Mouse (Mus musculus): ENCODE measurements around the gene C2cd4c. TPM values are rescaled to one million over a fixed set of nuclear protein-coding genes. Genes with fewer than 3 reads are reported as not detected.
A peak's percentile ranks its signal among the peaks of the same experiment; 100 is the strongest.

C2cd4c gene
- polyA plus RNA-seq, 1 experiment from 2014 or later: 0.08 TPM

- no peaks in the 10 kb centered on the region for H3K36me3 ChIP-seq (ENCODE audit: control insufficient read depth, insufficient read depth, low read length)
- DNase-seq (ENCODE audit: low spot score) (no peak), ATAC-seq (ENCODE audit: insufficient read depth, low FRiP score, low TSS enrichment) (no peak)
- no peak overlapping the region for H3K4me2 ChIP-seq (ENCODE audit: low read depth)
- H3K9ac ChIP-seq (ENCODE audit: low read length): no peak overlapping the region
- H3K4me1 ChIP-seq (ENCODE audit: control insufficient read depth, insufficient read depth, low read length): no peaks in the 10 kb centered on the region
- no peak overlapping the region for H3K4me3 ChIP-seq (ENCODE audit: low read depth, low read length)
- no peaks in the 10 kb centered on the region for H3K27me3 ChIP-seq (ENCODE audit: control insufficient read depth, insufficient read depth, low read length)
- H3K27ac ChIP-seq (ENCODE audit: low read depth, low read length): no peak overlapping the region
- no peaks in the 10 kb centered on the region for H3K9me3 ChIP-seq (ENCODE audit: control insufficient read depth, low read length)
- 70% methylated on average over 12 of the region's 12 CpGs for WGBS
Observed at GRCm38 (mm10) chr10:79623950-79624349, 10.1 kb upstream of the C2cd4c start.

- Histone ChIP-seq H3K9me3 (ENCODE audit: control insufficient read depth, low read length) (no peaks in the 10 kb centered on the region), H3K27me3 (ENCODE audit: control insufficient read depth, insufficient read depth, low read length) (peaks cover 24% of the 10 kb centered on the region), H3K36me3 (ENCODE audit: control insufficient read depth, insufficient read depth, low read length) (no peaks in the 10 kb centered on the region), H3K9ac (ENCODE audit: low read length) (no peak overlapping the region), H3K4me1 (ENCODE audit: control insufficient read depth, insufficient read depth, low read length) (peaks cover 19% of the 10 kb centered on the region), H3K27ac (ENCODE audit: low read depth, low read length) (no peak overlapping the region), H3K4me2 (ENCODE audit: low read depth) (no peak overlapping the region), H3K4me3 (ENCODE audit: low read depth, low read length) (no peak overlapping the region)
- WGBS: 85% methylated on average over 5 of the region's 5 CpGs
- DNase-seq (ENCODE audit: low spot score) (no peak), ATAC-seq (ENCODE audit: insufficient read depth, low FRiP score, low TSS enrichment) (no peak)
Observed at GRCm38 (mm10) chr10:79616376-79616775, 2.6 kb upstream of the C2cd4c start.

- Histone ChIP-seq H3K27ac (ENCODE audit: low read depth, low read length) (no peak overlapping the region), H3K36me3 (ENCODE audit: control insufficient read depth, insufficient read depth, low read length) (no peaks in the 10 kb centered on the region), H3K4me1 (ENCODE audit: control insufficient read depth, insufficient read depth, low read length) (peaks cover 19% of the 10 kb centered on the region), H3K9ac (ENCODE audit: low read length) (no peak overlapping the region), H3K4me2 (ENCODE audit: low read depth) (no peak overlapping the region), H3K9me3 (ENCODE audit: control insufficient read depth, low read length) (no peaks in the 10 kb centered on the region), H3K4me3 (ENCODE audit: low read depth, low read length) (no peak overlapping the region), H3K27me3 (ENCODE audit: control insufficient read depth, insufficient read depth, low read length) (peaks cover 24% of the 10 kb centered on the region)
- 7% methylated on average over 8 of the region's 8 CpGs for WGBS
- no peak for ATAC-seq (ENCODE audit: insufficient read depth, low FRiP score, low TSS enrichment)
- DNase-seq (ENCODE audit: low spot score): no peak
Observed at GRCm38 (mm10) chr10:79615860-79616259, 2.0 kb upstream of the C2cd4c start.

DNA sequence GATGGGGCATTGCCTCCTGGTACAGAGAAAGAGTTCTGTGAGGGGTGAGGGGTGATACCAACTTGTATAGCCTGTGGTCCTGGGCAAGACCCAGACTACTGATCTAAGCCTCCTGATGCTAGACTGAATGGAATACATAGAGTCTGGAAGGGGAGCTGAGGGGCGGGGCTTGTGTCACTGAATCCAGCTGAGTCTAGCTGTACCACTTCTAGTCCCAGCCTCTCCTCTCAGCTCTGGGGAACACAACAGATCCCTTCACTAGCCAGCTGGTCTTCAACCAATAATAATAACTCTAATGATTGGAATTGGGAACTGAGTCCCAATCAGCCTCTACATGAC is 449 bp upstream of the C2cd4c start:
- Histone ChIP-seq H3K27me3 (ENCODE audit: control insufficient read depth, insufficient read depth, low read length) (peaks cover 24% of the 10 kb centered on the region), H3K4me1 (ENCODE audit: control insufficient read depth, insufficient read depth, low read length) (peaks cover 19% of the 10 kb centered on the region), H3K27ac (ENCODE audit: low read depth, low read length) (no peak overlapping the region), H3K36me3 (ENCODE audit: control insufficient read depth, insufficient read depth, low read length) (no peaks in the 10 kb centered on the region), H3K9ac (ENCODE audit: low read length) (no peak overlapping the region), H3K4me3 (ENCODE audit: low read depth, low read length) (no peak overlapping the region), H3K4me2 (ENCODE audit: low read depth) (no peak overlapping the region), H3K9me3 (ENCODE audit: control insufficient read depth, low read length) (no peaks in the 10 kb centered on the region)
- DNase-seq (ENCODE audit: low spot score) (no peak), ATAC-seq (ENCODE audit: insufficient read depth, low FRiP score, low TSS enrichment) (no peak; the same call in 1 of the 2 replicates)
- 79% methylated on average over 1 of the region's 1 CpGs for WGBS

- Histone ChIP-seq H3K9me3 (ENCODE audit: control insufficient read depth, low read length) (no peaks in the 10 kb centered on the region), H3K4me2 (ENCODE audit: low read depth) (peak overlapping the region; percentile 96), H3K36me3 (ENCODE audit: control insufficient read depth, insufficient read depth, low read length) (no peaks in the 10 kb centered on the region), H3K4me1 (ENCODE audit: control insufficient read depth, insufficient read depth, low read length) (peaks cover 19% of the 10 kb centered on the region), H3K27me3 (ENCODE audit: control insufficient read depth, insufficient read depth, low read length) (peaks cover 24% of the 10 kb centered on the region), H3K27ac (ENCODE audit: low read depth, low read length) (no peak overlapping the region), H3K9ac (ENCODE audit: low read length) (0 out of 2 replicates have a peak overlapping the region, but pooled peaks have one; percentile 1), H3K4me3 (ENCODE audit: low read depth, low read length) (peak overlapping the region; percentile 8; the same call in 1 of the 2 replicates)
- DNase-seq (ENCODE audit: low spot score) (peak; percentile 70), ATAC-seq (ENCODE audit: insufficient read depth, low FRiP score, low TSS enrichment) (0 out of 2 replicates have a peak, but pooled peaks have one; percentile 21)
- 9% methylated on average over 51 of the region's 51 CpGs for WGBS
Observed at GRCm38 (mm10) chr10:79612192-79613135, 1.4 kb downstream of the C2cd4c start.

DNA sequence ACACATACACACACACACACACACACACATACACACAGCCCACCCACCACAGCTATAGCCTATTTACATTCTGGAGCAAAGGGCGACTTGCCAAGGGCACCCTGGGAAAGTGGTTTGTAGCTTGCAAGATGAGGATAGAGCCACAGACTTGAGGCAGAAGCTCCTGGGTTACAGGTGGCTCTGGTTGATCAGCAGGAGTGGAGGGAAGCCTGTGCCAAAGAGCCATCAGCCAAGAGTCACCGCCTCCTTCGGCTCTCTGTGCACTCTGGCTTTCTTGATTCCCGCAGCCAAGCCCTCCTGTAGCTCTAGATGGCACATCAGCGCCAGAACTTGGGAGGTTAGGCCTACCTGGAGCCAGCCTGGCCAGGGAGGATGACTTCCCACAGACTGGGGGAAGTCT is 2.5 kb downstream of the C2cd4c start:
- H3K9ac ChIP-seq (ENCODE audit: low read length): no peak overlapping the region
- H3K27me3 ChIP-seq (ENCODE audit: control insufficient read depth, insufficient read depth, low read length): peaks cover 24% of the 10 kb centered on the region
- H3K4me1 ChIP-seq (ENCODE audit: control insufficient read depth, insufficient read depth, low read length): peaks cover 19% of the 10 kb centered on the region
- WGBS: 32% methylated on average over 5 of the region's 5 CpGs
- ATAC-seq (ENCODE audit: insufficient read depth, low FRiP score, low TSS enrichment) (no peak), DNase-seq (ENCODE audit: low spot score) (no peak)
- H3K36me3 ChIP-seq (ENCODE audit: control insufficient read depth, insufficient read depth, low read length): no peaks in the 10 kb centered on the region
- H3K4me2 ChIP-seq (ENCODE audit: low read depth): no peak overlapping the region
- no peak overlapping the region for H3K27ac ChIP-seq (ENCODE audit: low read depth, low read length)
- H3K4me3 ChIP-seq (ENCODE audit: low read depth, low read length): no peak overlapping the region
- H3K9me3 ChIP-seq (ENCODE audit: control insufficient read depth, low read length): no peaks in the 10 kb centered on the region

GRCm38 (mm10) chr10:79609276-79609675 is 4.5 kb downstream of the C2cd4c start:
- H3K4me2 ChIP-seq (ENCODE audit: low read depth): no peak overlapping the region
- no peaks in the 10 kb centered on the region for H3K9me3 ChIP-seq (ENCODE audit: control insufficient read depth, low read length)
- ATAC-seq (ENCODE audit: insufficient read depth, low FRiP score, low TSS enrichment): no peak
- H3K27ac ChIP-seq (ENCODE audit: low read depth, low read length): no peak overlapping the region
- no peak for DNase-seq (ENCODE audit: low spot score)
- peaks cover 19% of the 10 kb centered on the region for H3K4me1 ChIP-seq (ENCODE audit: control insufficient read depth, insufficient read depth, low read length)
- 83% methylated on average over 3 of the region's 3 CpGs for WGBS
- H3K36me3 ChIP-seq (ENCODE audit: control insufficient read depth, insufficient read depth, low read length): no peaks in the 10 kb centered on the region
- H3K27me3 ChIP-seq (ENCODE audit: control insufficient read depth, insufficient read depth, low read length): peaks cover 24% of the 10 kb centered on the region
- H3K9ac ChIP-seq (ENCODE audit: low read length): no peak overlapping the region
- H3K4me3 ChIP-seq (ENCODE audit: low read depth, low read length): no peak overlapping the region

- H3K9ac ChIP-seq (ENCODE audit: low read length): no peak overlapping the region
- H3K36me3 ChIP-seq (ENCODE audit: control insufficient read depth, insufficient read depth, low read length): no peaks in the 10 kb centered on the region
- H3K4me2 ChIP-seq (ENCODE audit: low read depth): no peak overlapping the region
- H3K27me3 ChIP-seq (ENCODE audit: control insufficient read depth, insufficient read depth, low read length): peaks cover 13% of the 10 kb centered on the region
- WGBS: 31% methylated on average over 2 of the region's 2 CpGs
- H3K4me1 ChIP-seq (ENCODE audit: control insufficient read depth, insufficient read depth, low read length): peaks cover 10% of the 10 kb centered on the region; the same call in 1 of the 2 replicates
- no peaks in the 10 kb centered on the region for H3K9me3 ChIP-seq (ENCODE audit: control insufficient read depth, low read length)
- DNase-seq (ENCODE audit: low spot score) (no peak), ATAC-seq (ENCODE audit: insufficient read depth, low FRiP score, low TSS enrichment) (no peak)
- no peak overlapping the region for H3K4me3 ChIP-seq (ENCODE audit: low read depth, low read length)
- H3K27ac ChIP-seq (ENCODE audit: low read depth, low read length): no peak overlapping the region
Observed at GRCm38 (mm10) chr10:79607892-79608291, 5.9 kb downstream of the C2cd4c start.

GRCm38 (mm10) chr10:79606537-79606936 is 7.3 kb downstream of the C2cd4c start:
- Histone ChIP-seq H3K27ac (ENCODE audit: low read depth, low read length) (no peak overlapping the region), H3K4me2 (ENCODE audit: low read depth) (no peak overlapping the region), H3K27me3 (ENCODE audit: control insufficient read depth, insufficient read depth, low read length) (no peaks in the 10 kb centered on the region), H3K36me3 (ENCODE audit: control insufficient read depth, insufficient read depth, low read length) (no peaks in the 10 kb centered on the region), H3K4me1 (ENCODE audit: control insufficient read depth, insufficient read depth, low read length) (no peaks in the 10 kb centered on the region), H3K9ac (ENCODE audit: low read length) (no peak overlapping the region), H3K9me3 (ENCODE audit: control insufficient read depth, low read length) (no peaks in the 10 kb centered on the region), H3K4me3 (ENCODE audit: low read depth, low read length) (no peak overlapping the region)
- no peak for DNase-seq (ENCODE audit: low spot score)
- no peak for ATAC-seq (ENCODE audit: insufficient read depth, low FRiP score, low TSS enrichment)
- 73% methylated on average over 4 of the region's 4 CpGs for WGBS

Data from neural tube, embryonic 11.5 days (tissue).